Mouse (Mus musculus): ENCODE data around the gene Dhps.

DNA sequence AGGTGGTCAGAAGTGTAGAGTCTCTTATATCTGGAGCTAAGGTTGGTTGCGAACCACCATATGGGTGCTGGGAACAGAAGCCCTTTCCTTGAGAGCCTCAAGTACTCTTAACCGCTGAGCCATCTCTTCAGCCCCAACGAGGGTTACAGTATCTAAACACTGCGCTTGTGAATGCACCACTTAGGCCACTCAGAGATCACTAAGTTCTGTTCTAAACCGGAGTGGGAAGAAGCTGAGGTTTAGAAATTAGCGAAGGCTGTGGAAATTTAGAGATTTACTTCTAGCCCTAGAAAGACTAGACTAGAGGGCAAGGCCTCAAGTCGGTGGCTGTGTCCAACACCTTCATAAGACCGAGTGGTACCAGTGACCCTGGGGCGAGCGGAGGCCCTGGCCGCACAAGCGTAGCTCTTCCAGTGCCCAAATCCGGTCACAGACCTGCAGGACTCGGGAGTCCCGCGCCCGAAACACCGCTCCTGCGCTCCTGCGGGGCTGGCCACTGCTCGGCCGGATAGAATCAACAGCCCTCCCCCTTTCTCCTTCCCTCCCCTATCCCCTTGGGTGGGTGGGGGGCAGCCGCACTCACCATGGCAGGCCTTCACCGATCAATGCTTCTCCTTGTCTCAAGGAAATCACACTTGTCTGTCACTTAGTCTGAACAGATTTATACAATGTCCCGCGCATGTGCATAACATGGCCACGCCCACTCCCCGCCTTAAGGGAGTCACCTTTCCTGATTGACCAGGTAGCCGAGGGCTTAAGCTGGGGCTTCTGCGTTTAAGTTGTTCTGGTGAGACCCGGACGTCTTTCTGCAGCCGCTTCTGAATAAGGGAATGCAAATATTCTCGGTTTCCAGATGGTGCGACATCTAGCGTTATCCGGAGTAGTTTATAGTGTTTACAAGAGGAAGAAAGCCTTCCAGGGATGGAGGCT lies 47.8 kb downstream of the Dhps start:
- TF ChIP-seq CTCF (IDR thresholded peaks at IDR 0.05; ENCODE audit: low read depth, low read length) (no peak), TAL1 (conservative IDR thresholded peaks at IDR 0.05; ENCODE audit: low read depth, low read length) (no peak), GATA1 (IDR thresholded peaks at IDR 0.05; ENCODE audit: borderline replicate concordance, low read length) (no peak)
